Mouse (Mus musculus): ENCODE data around the gene Olfr1137. TPM values are rescaled to one million over a fixed set of nuclear protein-coding genes. Genes with fewer than 3 reads are reported as not detected.

Gene Olfr1137
- not detected in 2 replicates for polyA plus RNA-seq (2015; fragmentation: Nextera tagmentation; extraction: Ambion mirVana)

- Histone ChIP-seq H3K36me3 (no peaks in the 10 kb centered on the region), H3K4me3 (no peak within 1 kb of the TSS), H3K9ac (no peak within 1 kb of the TSS), H3K27me3 (no peaks in the 10 kb centered on the region), H3K4me1 (replicated peaks) (no peaks in the 10 kb centered on the region), H3K4me2 (no peak within 1 kb of the TSS), H3K9me3 (no peaks in the 10 kb centered on the region), H3K27ac (no peak within 1 kb of the TSS)
- no peak for ATAC-seq (ENCODE audit: low FRiP score)
Measured at GRCm38 (mm10) chr2:87713079-87713478, at the start of gene Olfr1137. TSS of gene Olfr1137 (minus strand) at chr2:87713179.

- H3K4me2 ChIP-seq, result no peak within 1 kb of the TSS
- WGBS, result 83% methylated on average over 1 of the region's 1 CpGs
Measured at GRCm38 (mm10) chr2:87753891-87754290, 40.9 kb upstream of the Olfr1137 start, which contains the start of gene Olfr1141. TSS of gene Olfr1141 (minus strand) at chr2:87753991.

GRCm38 (mm10) chr2:87743452-87743851, 30.5 kb upstream of the Olfr1137 start, which contains the start of gene Olfr1140:
TSS of gene Olfr1140 (plus strand) at chr2:87743752.
- Histone ChIP-seq H3K27ac (no peak within 1 kb of the TSS), H3K4me3 (no peak within 1 kb of the TSS), H3K4me1 (replicated peaks) (no peaks in the 10 kb centered on the region), H3K36me3 (no peaks in the 10 kb centered on the region), H3K9me3 (no peaks in the 10 kb centered on the region), H3K4me2 (no peak within 1 kb of the TSS), H3K9ac (no peak within 1 kb of the TSS), H3K27me3 (no peaks in the 10 kb centered on the region)
- no peak for ATAC-seq (ENCODE audit: low FRiP score)
- WGBS, result 70% methylated on average over 3 of the region's 3 CpGs

More at GRCm38 (mm10) chr2:87753891-87754290, 40.9 kb upstream of the Olfr1137 start, which contains the start of gene Olfr1141:
- Histone ChIP-seq H3K9ac (no peak within 1 kb of the TSS), H3K27me3 (no peaks in the 10 kb centered on the region), H3K36me3 (no peaks in the 10 kb centered on the region), H3K4me3 (no peak within 1 kb of the TSS), H3K9me3 (no peaks in the 10 kb centered on the region), H3K4me1 (replicated peaks) (no peaks in the 10 kb centered on the region), H3K27ac (no peak within 1 kb of the TSS)
- ATAC-seq (ENCODE audit: low FRiP score), result no peak

- no peak within 1 kb of the TSS for H3K9ac ChIP-seq
- H3K9me3 ChIP-seq, result no peaks in the 10 kb centered on the region
- no peaks in the 10 kb centered on the region for H3K4me1 ChIP-seq (replicated peaks)
- ATAC-seq (ENCODE audit: low FRiP score), result no peak
- WGBS, result 72% methylated on average over 1 of the region's 1 CpGs
- no peaks in the 10 kb centered on the region for H3K27me3 ChIP-seq
- no peak within 1 kb of the TSS for H3K4me3 ChIP-seq
- H3K4me2 ChIP-seq, result no peak within 1 kb of the TSS
- H3K36me3 ChIP-seq, result no peaks in the 10 kb centered on the region
- no peak within 1 kb of the TSS for H3K27ac ChIP-seq
Measured at GRCm38 (mm10) chr2:87739878-87740277, 26.9 kb upstream of the Olfr1137 start, which contains the start of gene Olfr1138. TSS of gene Olfr1138 (minus strand) at chr2:87739978.

GRCm38 (mm10) chr2:87693847-87694246, 19.1 kb downstream of the Olfr1137 start, which contains the start of gene Olfr1136:
TSS of gene Olfr1136 (minus strand) at chr2:87693947.
- Histone ChIP-seq H3K9me3 (no peaks in the 10 kb centered on the region), H3K4me1 (replicated peaks) (no peaks in the 10 kb centered on the region), H3K4me3 (no peak within 1 kb of the TSS), H3K4me2 (no peak within 1 kb of the TSS), H3K36me3 (no peaks in the 10 kb centered on the region), H3K9ac (no peak within 1 kb of the TSS), H3K27ac (no peak within 1 kb of the TSS), H3K27me3 (no peaks in the 10 kb centered on the region)
- ATAC-seq (ENCODE audit: low FRiP score), result no peak

GRCm38 (mm10) chr2:87673564-87673963, 39.4 kb downstream of the Olfr1137 start, which contains the start of gene Olfr1135:
TSS of gene Olfr1135 (minus strand) at chr2:87673664.
- no peak within 1 kb of the TSS for H3K4me2 ChIP-seq
- no peaks in the 10 kb centered on the region for H3K36me3 ChIP-seq
- H3K27ac ChIP-seq, result no peak within 1 kb of the TSS
- no peaks in the 10 kb centered on the region for H3K9me3 ChIP-seq
- ATAC-seq (ENCODE audit: low FRiP score), result no peak
- H3K4me1 ChIP-seq (replicated peaks), result no peaks in the 10 kb centered on the region
- no peak within 1 kb of the TSS for H3K9ac ChIP-seq
- H3K4me3 ChIP-seq, result no peak within 1 kb of the TSS
- 31% methylated on average over 1 of the region's 1 CpGs for WGBS
- no peaks in the 10 kb centered on the region for H3K27me3 ChIP-seq

Other genes starting within 250 kb of the Olfr1137 start
- gene Pramel7, start 216.1 kb downstream of the Olfr1137 start, polyA plus RNA-seq (2015; fragmentation: Nextera tagmentation; extraction: Ambion mirVana), result not detected in 2 replicates
- gene Pramel6, start 206.6 kb downstream of the Olfr1137 start, polyA plus RNA-seq (2015; fragmentation: Nextera tagmentation; extraction: Ambion mirVana), result not detected in 2 replicates
- not detected in 2 replicates for gene Olfr153, start 181.4 kb downstream of the Olfr1137 start, polyA plus RNA-seq (2015; fragmentation: Nextera tagmentation; extraction: Ambion mirVana)
- not detected in 2 replicates for gene Olfr1128, start 167.6 kb downstream of the Olfr1137 start, polyA plus RNA-seq (2015; fragmentation: Nextera tagmentation; extraction: Ambion mirVana)
- gene Olfr1129, start 139.3 kb downstream of the Olfr1137 start, polyA plus RNA-seq (2015; fragmentation: Nextera tagmentation; extraction: Ambion mirVana), result not detected in 2 replicates
- gene Olfr1130, start 107.0 kb downstream of the Olfr1137 start, polyA plus RNA-seq (2015; fragmentation: Nextera tagmentation; extraction: Ambion mirVana), result not detected in 2 replicates
- gene Olfr1131, start 86.1 kb downstream of the Olfr1137 start, polyA plus RNA-seq (2015; fragmentation: Nextera tagmentation; extraction: Ambion mirVana), result not detected in 2 replicates
- gene Olfr1132, start 75.6 kb downstream of the Olfr1137 start, polyA plus RNA-seq (2015; fragmentation: Nextera tagmentation; extraction: Ambion mirVana), result not detected in 2 replicates
- not detected in 2 replicates for gene Olfr1133, start 65.8 kb downstream of the Olfr1137 start, polyA plus RNA-seq (2015; fragmentation: Nextera tagmentation; extraction: Ambion mirVana)
- gene Olfr1134, start 54.7 kb downstream of the Olfr1137 start, polyA plus RNA-seq (2015; fragmentation: Nextera tagmentation; extraction: Ambion mirVana), result not detected in 2 replicates
- gene Olfr1135, start 39.5 kb downstream of the Olfr1137 start, polyA plus RNA-seq (2015; fragmentation: Nextera tagmentation; extraction: Ambion mirVana), result not detected in 2 replicates
- gene Olfr1136, start 19.2 kb downstream of the Olfr1137 start, polyA plus RNA-seq (2015; fragmentation: Nextera tagmentation; extraction: Ambion mirVana), result not detected in 2 replicates
- not detected in 2 replicates for gene Olfr1138, start 26.8 kb upstream of the Olfr1137 start, polyA plus RNA-seq (2015; fragmentation: Nextera tagmentation; extraction: Ambion mirVana)
- not detected in 2 replicates for gene Olfr1140, start 30.6 kb upstream of the Olfr1137 start, polyA plus RNA-seq (2015; fragmentation: Nextera tagmentation; extraction: Ambion mirVana)
- not detected in 2 replicates for gene Olfr1141, start 40.8 kb upstream of the Olfr1137 start, polyA plus RNA-seq (2015; fragmentation: Nextera tagmentation; extraction: Ambion mirVana)
- not detected in 2 replicates for gene Olfr152, start 66.3 kb upstream of the Olfr1137 start, polyA plus RNA-seq (2015; fragmentation: Nextera tagmentation; extraction: Ambion mirVana)
- gene Olfr1143, start 87.4 kb upstream of the Olfr1137 start, polyA plus RNA-seq (2015; fragmentation: Nextera tagmentation; extraction: Ambion mirVana), result not detected in 2 replicates
- gene Olfr1145, start 96.6 kb upstream of the Olfr1137 start, polyA plus RNA-seq (2015; fragmentation: Nextera tagmentation; extraction: Ambion mirVana), result not detected in 2 replicates
- gene Olfr1148, start 117.4 kb upstream of the Olfr1137 start, polyA plus RNA-seq (2015; fragmentation: Nextera tagmentation; extraction: Ambion mirVana), result not detected in 2 replicates
- not detected in 2 replicates for gene Olfr1150-ps1, start 130.8 kb upstream of the Olfr1137 start, polyA plus RNA-seq (2015; fragmentation: Nextera tagmentation; extraction: Ambion mirVana)
- gene Olfr1151, start 142.7 kb upstream of the Olfr1137 start, polyA plus RNA-seq (2015; fragmentation: Nextera tagmentation; extraction: Ambion mirVana), result not detected in 2 replicates
- not detected in 2 replicates for gene Olfr1152, start 153.3 kb upstream of the Olfr1137 start, polyA plus RNA-seq (2015; fragmentation: Nextera tagmentation; extraction: Ambion mirVana)
- gene Olfr1153, start 181.8 kb upstream of the Olfr1137 start, polyA plus RNA-seq (2015; fragmentation: Nextera tagmentation; extraction: Ambion mirVana), result not detected in 2 replicates
- not detected in 2 replicates for gene Olfr1154, start 192.0 kb upstream of the Olfr1137 start, polyA plus RNA-seq (2015; fragmentation: Nextera tagmentation; extraction: Ambion mirVana)
- gene Olfr1155, start 232.0 kb upstream of the Olfr1137 start, polyA plus RNA-seq (2015; fragmentation: Nextera tagmentation; extraction: Ambion mirVana), result not detected in 2 replicates
- gene Olfr1156, start 239.9 kb upstream of the Olfr1137 start, polyA plus RNA-seq (2015; fragmentation: Nextera tagmentation; extraction: Ambion mirVana), result not detected in 2 replicates